Mouse (Mus musculus): ENCODE data around the gene Coro2a.
A peak's percentile ranks its signal among the peaks of the same experiment; 100 is the strongest.

The Coro2a gene

GRCm38 (mm10) chr4:46526798-46527557 lies 75.0 kb downstream of the Coro2a start:
- peak; percentile 55 for DNase-seq (ENCODE audit: low spot score)

- no peak for DNase-seq (ENCODE audit: low spot score)
Observed at GRCm38 (mm10) chr4:46526226-46526625, 75.8 kb downstream of the Coro2a start.

- DNase-seq (ENCODE audit: low spot score), result no peak
Observed at GRCm38 (mm10) chr4:46523324-46523723, 78.7 kb downstream of the Coro2a start.

- no peak for DNase-seq (ENCODE audit: low spot score)
Observed at GRCm38 (mm10) chr4:46521457-46521856, 80.5 kb downstream of the Coro2a start.

- DNase-seq (ENCODE audit: low spot score), result no peak
Observed at GRCm38 (mm10) chr4:46520491-46520890, 81.5 kb downstream of the Coro2a start.

GRCm38 (mm10) chr4:46507736-46508460 lies 94.1 kb downstream of the Coro2a start:
- peak; percentile 80 for DNase-seq (ENCODE audit: low spot score)

- DNase-seq (ENCODE audit: low spot score), result peak; percentile 90
Observed at GRCm38 (mm10) chr4:46506801-46507610, 95.0 kb downstream of the Coro2a start.

- no peak for DNase-seq (ENCODE audit: low spot score)
Observed at GRCm38 (mm10) chr4:46505361-46506057, 96.5 kb downstream of the Coro2a start.

- DNase-seq (ENCODE audit: low spot score), result no peak
Observed at GRCm38 (mm10) chr4:46503881-46504280, 98.1 kb downstream of the Coro2a start.

- no peak for DNase-seq (ENCODE audit: low spot score)
Observed at GRCm38 (mm10) chr4:46502606-46503502, 99.1 kb downstream of the Coro2a start.

- peak; percentile 37 for DNase-seq (ENCODE audit: low spot score)
Observed at GRCm38 (mm10) chr4:46498976-46499375, 103.0 kb downstream of the Coro2a start.

- no peak for DNase-seq (ENCODE audit: low spot score)
Observed at GRCm38 (mm10) chr4:46498511-46498910, 103.5 kb downstream of the Coro2a start.

- peak; percentile 74 for DNase-seq (ENCODE audit: low spot score)
Observed at GRCm38 (mm10) chr4:46497286-46497892, 104.6 kb downstream of the Coro2a start.

- DNase-seq (ENCODE audit: low spot score), result no peak
Observed at GRCm38 (mm10) chr4:46495543-46495942, 106.5 kb downstream of the Coro2a start.

- no peak for DNase-seq (ENCODE audit: low spot score)
Observed at GRCm38 (mm10) chr4:46493071-46493470, 108.9 kb downstream of the Coro2a start.

- peak; percentile 92 for DNase-seq (ENCODE audit: low spot score)
Observed at GRCm38 (mm10) chr4:46489028-46489925, 112.7 kb downstream of the Coro2a start, which contains the start of gene Nans. Gene Nans, plus strand, starts transcription at chr4:46489248.

- DNase-seq (ENCODE audit: low spot score), result no peak
Observed at GRCm38 (mm10) chr4:46487348-46487747, 114.7 kb downstream of the Coro2a start.
